Mouse (Mus musculus) retina, embryonic 14.5 days (tissue): ENCODE results near the gene Mybl2.
A peak's percentile ranks its signal among the peaks of the same experiment; 100 is the strongest.

Experiments
- DNase-seq: peaks from one replicate; pipeline ENCODE4 v3.0.0-alpha.2; 2015; ENCODE audit warnings: low spot score

The Mybl2 gene

DNA sequence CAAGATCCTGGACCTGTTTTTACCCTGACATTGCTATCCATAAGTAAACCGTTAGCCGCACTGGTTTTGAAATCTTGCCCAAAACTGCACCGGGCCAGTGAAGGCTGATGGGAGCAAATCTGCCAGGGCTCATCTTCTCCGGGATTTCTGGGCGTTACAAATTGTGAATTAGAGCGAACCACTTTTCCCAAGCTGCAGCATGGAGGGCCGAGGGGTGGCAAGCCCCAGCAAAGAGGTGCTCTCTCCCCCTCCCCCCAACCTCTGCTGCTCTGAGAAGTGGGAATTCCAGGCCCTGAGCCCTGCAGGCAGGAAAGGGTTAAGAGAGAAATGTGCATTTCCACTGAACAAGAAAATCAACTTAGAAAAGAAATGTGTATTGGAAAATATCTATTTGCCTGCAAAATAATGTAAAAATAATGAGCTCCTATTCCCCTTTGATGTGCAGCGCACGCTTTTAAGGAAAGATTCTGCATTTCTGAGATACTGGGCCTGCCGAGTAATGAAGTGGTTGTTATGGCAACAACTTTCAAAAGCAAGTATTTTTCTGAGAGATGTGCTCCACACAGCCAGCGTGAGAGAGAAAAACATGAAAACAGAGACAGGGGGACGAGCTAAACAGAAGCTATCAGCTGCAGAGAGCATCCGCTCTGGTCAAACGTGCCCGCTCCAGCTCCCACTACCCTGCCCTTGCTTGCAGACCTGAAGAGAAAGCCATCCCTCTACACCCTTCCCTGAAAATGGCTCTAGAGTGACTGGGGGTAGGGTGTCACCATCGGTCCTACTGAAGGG is 57.1 kb downstream of the Mybl2 start:
- DNase-seq: peak; percentile 62

DNA sequence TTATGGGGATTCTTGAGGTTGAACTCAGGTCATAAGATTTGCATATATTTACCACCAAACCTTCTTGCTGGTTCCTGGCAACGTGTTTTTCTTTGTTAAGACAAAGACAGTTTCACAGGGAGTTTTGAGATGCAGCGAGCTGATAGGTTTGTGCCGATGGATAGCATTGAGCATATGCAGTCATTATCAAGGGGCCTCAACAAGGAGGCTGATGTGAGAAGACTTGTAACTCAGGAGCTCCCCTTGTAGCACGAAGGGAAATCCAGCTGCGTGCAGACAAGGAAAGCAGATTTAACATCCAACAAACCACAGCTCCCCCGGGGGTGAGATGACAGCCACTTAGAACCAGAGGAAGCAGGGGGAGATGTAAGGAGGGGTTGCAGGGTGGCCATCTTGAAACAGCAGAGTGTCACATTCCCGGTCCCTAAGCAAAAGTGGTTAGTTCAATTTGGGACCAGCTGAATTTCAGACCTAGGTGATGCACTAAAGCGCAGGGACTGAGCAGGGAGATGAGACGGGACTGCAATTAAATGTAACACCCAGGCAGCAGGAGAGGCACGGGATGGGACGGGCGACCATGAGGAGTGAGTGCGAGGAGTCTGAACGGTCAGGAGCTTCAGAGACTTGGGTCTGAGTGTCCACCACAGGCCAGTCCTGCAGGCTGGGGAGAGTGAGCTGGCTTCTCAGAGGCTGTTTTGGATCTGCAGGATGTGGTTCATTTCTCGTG is 66.3 kb downstream of the Mybl2 start:
- DNase-seq: peak; percentile 36

DNA sequence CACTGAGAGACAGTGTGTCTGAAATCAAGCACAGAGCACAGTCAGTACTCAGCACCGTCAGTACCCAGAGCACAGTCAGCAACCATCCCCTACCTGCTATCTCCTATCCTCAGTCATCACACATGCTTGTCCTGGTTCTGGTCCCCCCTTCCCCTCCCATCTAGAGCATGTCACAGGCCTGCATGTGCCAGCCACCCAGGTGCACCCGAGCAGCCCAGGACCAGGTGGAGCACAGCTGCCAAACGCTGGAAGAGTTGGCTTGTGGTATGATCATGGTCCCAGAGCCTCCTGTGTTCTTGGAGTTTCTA is 66.8 kb downstream of the Mybl2 start:
- no peak for DNase-seq

DNA sequence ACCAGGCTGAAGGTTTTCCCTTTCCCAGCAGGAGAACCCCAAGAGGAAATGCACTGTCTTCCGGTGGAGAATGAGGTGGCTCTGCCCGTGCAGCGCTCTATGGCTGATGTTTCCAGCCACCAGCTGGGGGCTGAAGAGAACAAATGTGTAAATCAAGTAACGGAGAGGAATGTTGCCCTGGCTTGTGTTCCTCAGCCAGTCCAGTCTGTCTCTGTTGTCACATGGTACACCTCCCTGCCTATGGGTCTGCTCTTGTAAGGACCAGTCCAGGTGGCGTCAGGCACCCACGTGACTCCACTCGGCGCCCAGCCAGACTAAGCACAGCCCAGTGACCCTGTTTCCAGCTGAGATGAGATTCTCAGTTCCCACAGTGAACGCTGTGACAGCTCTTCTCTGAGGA is 67.8 kb downstream of the Mybl2 start:
- DNase-seq: peak; percentile 89

DNA sequence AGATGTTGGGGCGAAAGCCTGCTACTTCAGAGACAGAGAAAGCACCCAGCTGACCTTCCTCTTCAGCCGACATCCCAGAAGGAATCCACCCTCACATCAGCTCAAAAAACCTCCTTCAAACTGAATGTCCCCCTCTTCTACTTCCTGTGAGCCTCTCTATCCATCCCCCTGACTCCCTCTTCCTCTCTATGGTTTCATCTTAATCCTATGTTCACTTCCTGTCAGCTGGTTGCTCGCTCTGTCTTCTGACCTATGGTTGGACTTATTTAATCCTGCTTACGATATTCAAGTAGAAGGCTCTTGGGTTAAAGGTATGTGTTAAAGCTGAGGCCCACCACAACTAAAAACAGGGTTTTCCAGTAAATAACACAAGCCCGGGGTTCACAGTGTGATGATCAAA is 69.0 kb downstream of the Mybl2 start:
- DNase-seq: no peak

DNA sequence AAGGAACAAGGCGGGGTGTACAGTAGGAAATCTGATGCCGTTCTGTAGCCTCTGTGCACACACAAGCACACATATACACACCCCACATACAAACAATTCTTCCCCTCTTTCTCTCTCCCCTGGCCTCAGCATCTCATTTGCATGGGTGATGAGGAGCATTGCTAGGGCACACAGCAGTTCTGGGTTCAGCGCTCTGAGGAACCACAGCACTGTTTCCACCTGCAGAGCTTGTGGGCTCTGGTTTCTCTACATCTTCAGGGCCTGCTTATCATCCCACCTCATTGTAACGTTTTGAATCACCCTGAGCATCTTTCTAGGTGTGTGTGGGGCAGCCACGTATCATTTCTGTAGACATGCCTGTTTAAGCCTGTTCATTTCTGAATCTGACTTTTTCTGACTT is 76.3 kb downstream of the Mybl2 start:
- DNase-seq: no peak

DNA sequence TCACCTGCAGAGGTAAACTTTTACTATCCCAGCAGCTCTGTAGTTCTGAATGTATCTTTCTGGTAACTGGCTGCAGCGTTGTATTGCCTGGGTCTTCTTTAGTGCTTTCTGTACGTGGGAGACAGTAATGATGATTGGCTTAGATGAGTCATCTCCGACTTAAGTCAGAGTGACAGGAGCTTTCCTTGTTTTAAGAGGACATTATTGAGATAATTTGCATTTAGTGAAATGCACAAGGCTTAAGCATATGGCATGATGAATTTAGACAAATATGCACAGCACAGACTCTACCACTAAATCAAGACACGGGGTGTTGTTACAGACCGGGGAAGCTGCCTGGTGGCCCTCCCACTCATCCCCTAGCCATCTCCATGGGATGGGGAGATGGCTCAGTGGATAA is 77.8 kb downstream of the Mybl2 start:
- DNase-seq: no peak
